Mouse (Mus musculus) left cerebral cortex, postnatal 25 days (tissue): ENCODE results near the gene AL607142.1. TPM values are rescaled to one million over a fixed set of nuclear protein-coding genes. Genes with fewer than 3 reads are reported as not detected.

Experiments
- DNase-seq, 2 experiments: peaks; one replicate each; pipeline ENCODE4 v3.0.0; 2022; ENCODE audit warnings: low spot score in 2 of 2, mixed read lengths in 1 of 2
- intact Hi-C: fragments of 180-260 bp; cut with DNase I; formaldehyde crosslinking; loops from one replicate; pipeline ENCODE4 v1.15.1; 2025
- total RNA-seq, 2 experiments: library from RNA; stranded (reverse); gene quantifications; 2 replicates each; pipeline ENCODE4 v1.2.3; 2021

Gene AL607142.1
- total RNA-seq, 2 experiments from 2014 or later = not detected

DNA sequence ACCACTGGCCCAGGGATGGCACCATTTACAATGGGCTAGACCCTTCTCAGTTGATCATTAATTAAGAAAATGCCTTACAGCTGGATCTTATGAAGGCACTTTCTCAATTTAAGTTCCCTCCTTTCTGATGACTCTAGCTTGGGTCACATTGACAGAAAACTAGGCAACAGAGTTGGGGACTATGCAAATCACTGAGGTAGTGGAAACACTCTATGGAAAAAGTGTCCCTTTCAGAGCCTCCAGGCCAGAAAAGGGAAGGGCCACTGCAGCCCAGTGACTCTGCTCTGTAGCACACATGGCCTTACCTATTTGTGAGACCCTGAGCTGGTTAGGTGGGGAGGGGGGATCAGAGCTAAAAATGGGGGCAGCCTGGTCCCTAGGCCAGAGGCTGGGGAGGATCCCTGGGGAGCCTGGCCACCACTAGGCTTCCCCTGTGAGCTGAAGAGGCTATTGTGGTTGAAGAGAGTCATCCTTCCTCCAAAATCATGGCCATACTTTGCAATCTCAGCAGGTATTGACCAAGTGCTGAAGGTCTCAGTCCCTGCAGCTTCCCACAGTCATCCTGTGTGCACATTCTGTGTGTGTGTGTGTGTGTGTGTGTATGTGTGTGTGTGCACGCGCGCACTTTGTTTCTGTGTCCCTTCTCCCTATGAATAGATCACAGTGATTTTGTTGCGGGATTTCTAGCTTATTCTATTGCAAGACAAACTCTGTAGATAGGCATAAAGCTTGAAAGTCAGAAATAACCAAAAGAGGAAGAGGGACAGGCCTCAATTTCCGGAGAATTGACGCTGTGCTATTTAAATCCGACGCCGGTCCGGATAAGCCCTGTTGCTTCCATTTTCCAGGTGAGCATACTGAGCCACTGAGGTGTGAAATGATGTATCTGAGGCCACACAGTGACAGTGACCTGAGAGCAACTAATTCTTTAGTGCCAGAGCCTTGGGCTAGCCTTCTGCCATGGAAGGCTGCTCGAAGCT is 11.5 kb upstream of the AL607142.1 start:
- no peak for DNase-seq
- intact Hi-C loops = no loop called here

DNA sequence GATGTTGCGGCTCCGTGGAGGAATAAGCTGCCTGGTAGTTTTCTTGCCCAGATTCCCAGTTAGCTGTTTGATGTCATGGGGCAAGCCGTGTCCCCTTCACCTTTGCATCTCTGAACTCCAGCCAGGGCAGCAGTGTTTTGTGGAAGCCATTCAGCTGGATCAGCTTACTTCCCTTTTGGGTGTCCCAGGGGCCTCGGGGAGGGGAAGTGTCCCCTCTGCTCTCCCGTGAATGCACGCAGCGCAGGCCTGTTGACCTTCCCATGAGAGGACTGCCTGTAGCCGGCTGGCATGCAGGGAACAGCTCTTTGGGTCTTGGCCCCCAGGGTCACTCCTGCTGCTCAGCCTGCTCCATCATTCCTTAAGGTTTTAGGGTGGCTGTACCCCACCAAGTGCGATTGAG is 10.7 kb upstream of the AL607142.1 start:
- no peak for DNase-seq
- intact Hi-C loops = no loop called here

DNA sequence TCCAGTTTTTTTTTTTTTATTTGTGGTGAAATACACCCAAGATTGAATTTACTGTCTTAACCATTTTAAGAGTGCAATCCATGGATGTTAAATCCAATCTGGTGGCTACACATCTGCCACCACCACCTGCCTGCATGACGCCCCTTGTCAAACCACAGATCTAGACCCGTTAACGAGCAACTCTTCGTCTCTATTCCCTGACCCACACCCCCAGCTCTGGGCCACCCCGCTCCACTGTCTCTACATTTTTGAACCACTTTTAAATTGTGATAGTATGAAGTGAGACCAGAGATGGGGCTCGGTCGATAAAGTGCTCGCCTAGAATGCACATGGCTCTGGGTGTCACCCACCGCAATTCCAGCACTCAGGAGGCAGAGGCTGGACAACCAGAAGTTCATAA is 8.3 kb upstream of the AL607142.1 start:
- no peak for DNase-seq
- intact Hi-C loops = no loop called here

DNA sequence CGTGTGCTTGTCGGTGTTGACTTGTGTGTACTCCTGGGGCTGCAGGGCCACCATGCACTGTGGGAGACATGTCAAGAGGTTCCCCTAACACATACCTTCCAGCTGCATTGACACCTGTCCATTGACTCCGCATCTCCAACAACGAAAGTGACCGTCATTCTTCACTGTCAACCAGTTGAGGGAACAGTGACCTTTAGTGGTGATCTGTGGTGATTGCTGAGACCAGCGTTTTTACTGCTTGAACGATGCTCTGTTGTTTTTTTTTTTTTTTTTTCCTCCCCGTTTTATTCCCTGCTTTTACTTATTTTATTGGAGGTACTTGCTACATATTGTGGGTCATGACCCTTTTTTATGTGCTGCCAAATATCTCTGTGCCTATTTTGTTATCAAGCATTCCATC is 7.3 kb upstream of the AL607142.1 start:
- DNase-seq = no peak
- intact Hi-C loops = no loop called here

DNA sequence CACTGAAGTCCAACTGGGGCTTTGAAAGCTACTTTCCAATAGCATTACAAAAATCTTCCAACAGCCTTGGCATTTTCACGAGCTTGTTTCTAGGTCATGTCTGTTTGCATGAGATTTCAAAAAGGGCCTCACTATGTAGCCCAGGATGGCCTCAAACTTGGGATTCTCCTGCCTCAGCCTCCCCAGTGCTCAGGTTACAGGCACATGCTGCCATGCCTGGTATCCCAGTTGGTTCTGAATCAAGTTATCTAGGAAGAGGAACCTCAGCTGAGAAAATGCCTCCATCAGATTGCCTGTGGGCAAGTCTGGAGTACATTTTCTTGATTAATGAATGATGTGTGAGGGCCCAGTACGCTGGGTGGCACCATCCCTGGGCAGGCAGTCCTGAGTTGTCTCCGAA is 6.6 kb upstream of the AL607142.1 start:
- DNase-seq = no peak
- intact Hi-C loops = no loop called here

DNA sequence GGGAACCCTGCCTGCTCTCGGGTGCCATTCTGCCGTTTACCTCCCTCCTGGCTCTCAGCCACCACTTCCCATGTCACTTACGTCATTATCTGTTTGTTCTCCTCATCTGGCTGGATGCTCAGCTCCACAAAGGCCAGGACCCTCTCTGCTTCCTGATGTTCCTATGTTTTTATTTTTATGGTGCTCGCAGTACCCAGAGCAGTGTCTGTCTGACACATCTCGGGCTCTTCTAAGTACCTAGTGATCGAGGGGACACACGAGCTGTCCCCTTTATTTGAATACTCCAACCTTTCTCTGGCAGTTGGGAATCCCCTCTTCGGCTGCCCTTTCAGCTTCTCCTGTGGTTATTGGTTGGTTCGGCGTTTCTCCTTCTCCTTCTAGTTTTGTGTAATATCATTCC is 6.0 kb upstream of the AL607142.1 start:
- DNase-seq = no peak
- intact Hi-C loops = no loop called here

DNA sequence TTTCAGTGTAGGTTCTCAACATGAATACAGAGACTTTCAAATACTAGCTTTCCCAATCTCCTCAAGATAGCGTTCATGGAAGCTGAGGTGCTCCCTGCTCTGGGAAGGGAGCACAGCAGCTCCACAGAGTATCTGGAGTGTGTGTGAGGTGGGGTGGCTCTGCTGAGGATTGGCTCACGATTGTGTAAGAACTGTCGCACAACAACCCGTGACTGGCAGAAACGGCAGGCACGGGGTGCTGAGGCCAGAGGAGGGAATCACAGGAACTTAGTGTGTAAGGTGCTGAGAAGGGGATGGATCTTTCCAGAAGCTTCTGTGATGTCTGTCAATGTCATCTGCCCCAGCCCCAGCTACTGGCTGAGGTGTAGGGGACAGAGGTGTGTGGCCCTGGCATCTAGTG is 3.1 kb upstream of the AL607142.1 start:
- intact Hi-C loops = no loop called here
- no peak for DNase-seq

DNA sequence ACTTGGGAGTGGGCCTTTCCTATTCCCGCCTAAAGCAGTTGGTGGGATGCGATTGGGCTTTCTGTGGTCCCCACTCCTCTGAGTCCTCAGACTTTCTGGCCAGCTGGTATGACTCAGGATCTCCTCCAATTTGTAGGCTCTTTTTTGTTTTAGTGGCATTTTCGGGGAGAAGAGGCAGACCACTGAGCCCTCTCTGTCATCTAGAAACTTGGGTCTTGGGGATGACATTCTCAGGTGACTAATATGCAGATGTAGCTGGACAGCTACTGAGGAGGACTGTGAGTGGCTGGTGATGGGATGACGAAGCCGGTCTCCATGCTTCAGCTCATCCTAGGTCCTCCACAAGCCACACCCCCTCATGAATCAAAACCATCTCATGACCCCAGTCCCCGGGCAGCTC is 2.6 kb upstream of the AL607142.1 start:
- intact Hi-C loops = no loop called here
- DNase-seq = no peak

DNA sequence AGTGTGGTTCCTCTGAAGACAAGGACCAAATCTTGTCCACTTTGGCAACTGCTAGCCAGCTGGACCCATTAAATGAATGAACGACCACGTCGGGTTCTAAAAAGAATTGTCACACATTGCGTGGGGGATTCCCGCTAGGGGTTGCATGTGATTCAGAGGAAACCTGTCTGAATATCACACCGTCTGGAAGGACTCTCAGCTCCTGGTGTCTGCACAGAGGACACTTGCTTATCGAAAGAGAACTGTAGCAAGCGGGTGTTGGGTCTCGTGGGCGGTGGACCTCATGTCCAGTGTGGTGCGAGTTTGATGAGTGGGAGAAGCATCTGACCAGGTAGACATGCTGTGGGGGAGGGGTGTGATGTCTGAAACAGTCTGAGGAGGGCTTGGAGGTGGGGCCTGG is 2.0 kb upstream of the AL607142.1 start:
- DNase-seq = peak in 1 of 2 experiments; percentile 58
- intact Hi-C loops = no loop called here

DNA sequence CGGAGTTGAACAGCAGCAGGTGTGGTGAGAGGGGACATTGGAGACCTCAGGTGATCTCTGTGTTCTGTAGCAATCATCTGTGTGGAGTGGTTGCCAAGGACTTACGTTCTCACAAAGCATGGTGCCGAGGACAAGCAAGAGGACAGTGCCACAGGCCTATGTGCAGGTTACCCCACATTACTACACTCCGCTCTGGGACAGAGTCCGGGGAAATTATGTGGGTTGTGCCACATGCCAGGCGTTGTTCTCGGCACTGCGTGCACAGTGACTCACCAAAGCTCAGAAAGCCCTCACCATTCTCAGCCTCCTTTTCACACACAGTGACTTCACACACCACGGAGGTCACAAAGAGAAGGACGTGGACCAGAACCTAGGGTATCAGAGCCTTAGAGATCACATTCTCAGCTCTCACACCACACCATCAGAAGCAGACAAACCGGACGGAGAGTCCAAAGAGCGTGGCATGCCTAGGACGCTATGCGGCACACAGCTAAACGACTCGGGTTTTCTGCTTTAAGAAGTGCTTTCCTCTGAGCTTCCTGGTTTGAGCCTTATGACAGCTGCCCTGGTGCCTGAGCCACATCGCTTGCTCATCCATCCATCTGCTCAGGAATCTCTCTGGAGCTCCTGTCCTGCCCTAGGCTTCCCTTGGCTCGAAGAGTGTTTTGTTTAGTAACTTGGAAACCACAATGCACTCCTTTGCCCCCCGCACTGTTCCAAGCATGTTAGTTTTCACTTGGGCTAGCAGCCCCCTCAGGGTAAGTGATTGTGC is 1.3 kb upstream of the AL607142.1 start:
- intact Hi-C loops = no loop called here
- DNase-seq = peak in 1 of 2 experiments; percentile 56

DNA sequence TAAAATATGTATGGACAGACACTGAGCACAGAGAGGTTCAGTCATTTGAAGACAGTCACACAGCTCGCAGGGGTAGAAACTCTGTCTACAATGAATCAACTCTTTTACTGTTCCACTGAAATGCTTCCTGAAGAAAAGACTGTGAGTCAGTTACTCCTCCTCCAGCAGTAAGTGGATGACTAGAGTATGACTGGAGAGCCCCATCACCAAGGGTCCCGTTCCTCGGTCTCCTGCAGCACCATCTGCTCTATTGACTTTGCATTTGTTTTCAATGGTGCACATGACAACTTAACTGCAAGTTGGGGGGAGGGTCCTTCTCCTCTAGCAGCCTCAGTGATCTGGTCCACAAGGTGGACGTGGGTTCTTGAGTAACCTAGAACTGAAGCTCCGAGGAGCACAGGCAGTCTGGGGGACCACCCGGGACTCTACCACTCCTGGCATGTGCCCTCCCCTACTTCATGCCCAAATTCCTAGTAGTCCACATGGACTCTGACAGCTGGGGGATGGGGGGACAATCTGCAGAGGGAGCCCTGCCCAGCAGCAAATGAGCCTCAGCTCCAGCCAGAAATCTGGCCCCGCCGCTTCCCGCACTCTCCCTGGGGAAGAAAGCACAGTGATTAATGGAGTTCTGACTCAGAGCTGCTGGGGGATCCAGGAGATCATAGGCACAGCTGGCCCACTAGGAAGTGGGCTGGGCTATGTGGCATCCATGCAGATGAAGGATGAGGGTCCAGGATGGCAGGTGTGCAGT is 2.2 kb downstream of the AL607142.1 start:
- intact Hi-C loops = no loop called here
- DNase-seq = no peak

DNA sequence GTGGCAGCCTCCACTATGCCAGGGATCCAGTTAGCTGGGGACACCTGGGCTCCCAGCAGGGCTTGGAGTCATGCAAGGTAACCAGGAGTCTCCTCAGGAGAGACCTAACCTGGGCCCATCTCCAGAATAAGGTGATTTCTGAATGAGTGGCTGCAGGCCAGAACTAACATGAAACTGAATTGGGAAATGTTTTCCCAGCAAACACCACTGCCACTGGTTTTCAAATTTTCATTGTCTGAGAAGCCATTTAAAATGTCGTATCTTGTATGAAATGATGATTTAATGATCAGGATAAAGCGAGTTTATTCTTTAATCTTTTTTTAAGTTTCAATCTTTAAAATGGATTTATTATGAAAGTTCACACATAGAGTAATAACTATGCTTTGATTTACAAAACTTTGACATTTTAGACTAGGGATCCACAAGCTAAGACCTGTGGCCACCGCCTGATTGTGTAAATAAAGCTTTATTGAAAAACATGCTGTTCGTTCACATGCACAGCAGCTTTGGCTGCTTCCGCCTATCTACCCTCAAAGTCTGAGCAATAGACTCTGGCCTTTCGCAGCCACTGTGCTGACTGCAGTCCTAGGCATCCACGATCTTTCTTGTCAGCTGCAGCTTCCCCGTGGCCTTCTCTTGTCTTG is 2.9 kb downstream of the AL607142.1 start:
- intact Hi-C loops = no loop called here
- no peak for DNase-seq

DNA sequence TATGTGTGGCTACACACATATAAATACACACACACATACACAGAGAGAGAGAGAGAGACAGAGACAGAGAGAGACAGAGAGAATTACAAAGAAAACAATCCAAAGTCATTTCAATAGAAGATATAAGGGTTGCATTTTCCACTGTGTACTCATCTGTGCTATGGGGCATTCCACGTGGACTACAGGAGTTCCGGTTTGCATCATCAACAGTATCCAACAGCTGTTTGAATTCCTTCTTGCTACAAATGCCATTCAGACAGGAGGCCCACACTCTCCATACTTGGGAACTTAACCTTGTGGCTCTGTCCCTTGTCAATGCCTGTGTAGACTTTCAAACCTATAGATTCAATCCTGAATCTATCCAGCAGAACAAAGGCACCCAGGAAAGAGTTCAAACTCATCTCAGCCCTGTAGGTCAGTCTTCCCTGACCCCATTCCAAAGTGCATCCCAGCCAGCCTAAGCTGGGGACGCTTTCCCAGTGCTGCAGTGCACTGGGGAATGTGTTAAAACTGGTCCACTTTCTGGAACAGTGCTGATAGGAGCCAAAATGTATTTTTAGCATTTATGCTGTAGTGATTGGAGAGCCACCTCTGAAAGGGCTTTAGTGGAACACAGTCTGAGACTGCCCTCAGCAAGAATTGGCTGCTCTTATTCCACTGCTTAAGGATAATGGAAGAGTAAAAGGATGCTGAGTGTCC is 4.2 kb downstream of the AL607142.1 start:
- intact Hi-C loops = no loop called here

DNA sequence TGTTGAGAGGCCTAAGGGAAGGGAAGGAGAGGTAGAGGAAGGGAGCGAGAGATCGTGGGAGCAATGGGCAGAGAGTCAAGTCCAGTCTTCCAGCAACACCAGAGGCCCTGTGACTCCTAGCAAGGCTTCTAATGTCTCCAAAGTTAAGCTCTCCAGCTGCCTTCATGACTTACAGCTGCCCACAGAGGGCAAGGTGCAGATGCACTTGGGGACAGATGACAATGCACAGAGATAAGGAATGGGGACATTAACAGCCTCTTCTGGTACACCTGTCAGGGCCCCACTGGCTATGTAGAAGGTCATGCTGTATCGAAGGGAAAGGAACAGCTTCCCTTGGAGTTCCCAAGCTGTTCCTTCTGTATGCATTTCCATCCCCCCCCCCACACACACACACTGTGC is 4.8 kb downstream of the AL607142.1 start:
- no peak for DNase-seq
- intact Hi-C loops = no loop called here

More for the DNA sequence above, 4.2 kb downstream of the AL607142.1 start:
- no peak for DNase-seq

DNA sequence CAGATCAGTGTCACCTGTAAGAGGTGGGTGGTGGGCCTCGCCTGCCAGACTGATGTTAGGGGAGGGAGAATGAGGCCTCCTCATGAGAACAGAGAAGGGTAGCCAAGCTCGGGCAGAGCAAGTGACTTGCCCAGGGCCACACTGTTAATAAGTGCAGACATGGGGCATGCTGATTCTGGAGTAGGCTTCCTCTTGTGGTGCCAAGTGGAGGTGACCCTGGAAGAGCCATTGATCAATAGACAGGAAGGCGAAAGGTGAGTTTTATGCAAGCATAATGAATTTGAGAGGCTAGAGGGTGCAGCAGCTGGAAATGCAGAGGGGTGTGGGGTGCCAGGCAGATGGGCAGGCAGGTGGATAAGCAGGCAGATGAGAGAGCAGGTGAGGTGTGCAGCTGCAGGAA is 6.6 kb downstream of the AL607142.1 start:
- no peak for DNase-seq
- intact Hi-C loops = no loop called here

DNA sequence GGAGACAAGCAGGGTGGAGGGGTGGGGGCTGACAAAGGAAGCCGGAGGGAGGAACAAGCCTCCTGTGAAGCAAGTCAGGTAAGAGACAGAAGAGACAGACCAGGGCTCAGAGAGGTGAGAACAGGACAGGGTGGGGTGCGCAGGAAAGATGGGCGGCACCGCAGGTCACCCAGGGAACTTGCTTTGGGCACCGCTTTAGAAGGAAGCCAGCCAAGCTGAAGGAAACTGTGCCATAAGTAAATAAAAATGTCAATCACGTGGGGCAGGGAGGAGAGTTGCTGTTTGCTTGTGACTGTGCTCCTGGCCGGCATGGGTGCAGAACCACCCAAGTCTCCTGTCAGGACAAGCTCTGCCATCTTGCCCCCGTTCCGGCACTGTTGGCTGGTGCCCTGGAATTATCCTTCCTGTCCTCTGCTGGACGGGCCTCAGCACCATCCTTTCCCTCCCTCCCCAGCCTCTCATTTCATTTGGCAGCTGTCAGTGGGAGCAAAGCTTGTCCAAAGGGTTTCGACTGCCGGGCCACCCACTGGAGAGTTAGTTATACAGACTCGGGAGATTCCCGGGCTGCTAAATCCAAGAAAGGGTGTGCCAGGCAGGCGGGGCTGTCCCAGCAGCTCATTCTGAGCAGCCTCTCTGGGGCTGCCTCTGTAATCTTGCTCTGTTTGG is 7.2 kb downstream of the AL607142.1 start:
- intact Hi-C loops = no loop called here
- DNase-seq = no peak

DNA sequence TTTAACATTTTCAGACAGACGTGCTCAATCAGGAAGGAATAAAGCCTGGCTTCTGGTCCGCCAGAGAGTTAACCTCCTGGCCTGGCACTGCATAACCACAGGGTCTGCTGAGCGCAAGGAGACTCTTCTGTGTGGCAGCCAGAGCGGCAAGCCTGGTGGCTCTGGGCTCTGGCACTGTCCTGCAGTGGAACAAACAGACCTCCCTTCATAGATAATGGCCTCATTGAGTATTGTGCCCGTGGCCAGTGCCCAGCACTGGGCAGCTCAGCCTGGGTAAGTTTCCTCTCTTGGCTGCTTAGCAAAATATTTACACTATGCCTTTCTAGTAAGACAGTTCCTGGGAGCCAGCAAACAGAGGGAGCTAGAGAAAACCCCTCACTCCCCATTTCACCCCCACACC is 9.3 kb downstream of the AL607142.1 start:
- DNase-seq = peak; percentile 45 to 68
- intact Hi-C loops = no loop called here

DNA sequence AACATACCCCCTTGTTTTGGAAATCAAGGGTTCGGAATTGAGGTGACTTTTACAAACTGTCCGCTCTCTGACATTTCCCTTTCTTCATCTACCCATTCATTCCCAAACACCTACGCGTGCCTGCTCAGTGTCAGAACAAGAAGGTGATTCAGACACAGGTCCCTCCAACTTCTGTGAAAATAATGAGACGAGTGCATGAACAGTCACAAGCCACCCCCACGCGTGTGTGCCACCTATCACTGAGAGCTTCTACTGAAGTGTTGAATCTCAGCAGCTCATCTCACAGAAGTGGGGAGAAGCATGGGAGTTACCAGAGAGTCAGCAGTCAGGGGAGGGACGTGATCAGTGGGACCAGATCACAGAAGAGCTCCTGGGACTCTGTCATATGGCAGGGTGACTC is 12.5 kb downstream of the AL607142.1 start:
- intact Hi-C loops = no loop called here
- DNase-seq = peak in 1 of 2 experiments; percentile 83

DNA sequence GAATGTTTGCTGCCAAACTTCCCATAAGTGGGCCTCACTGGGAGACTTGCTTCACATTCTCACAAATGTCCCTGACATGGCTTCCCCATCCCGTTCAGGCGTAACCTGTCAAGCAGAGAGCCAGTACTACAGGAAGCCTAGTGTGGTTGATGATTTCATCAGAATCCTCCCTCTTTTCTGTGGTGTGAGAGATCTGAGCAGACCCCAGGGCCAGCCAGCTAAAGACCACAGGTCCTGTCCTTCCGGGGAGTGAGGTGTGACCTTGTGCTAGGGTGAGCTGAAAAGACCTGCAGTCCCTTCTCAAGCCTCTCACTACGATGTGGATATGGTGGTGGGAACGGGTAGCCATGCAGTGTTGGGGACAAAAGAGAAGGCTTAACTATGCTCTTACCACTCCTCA is 17.7 kb downstream of the AL607142.1 start:
- DNase-seq = no peak
- intact Hi-C loops = no loop called here
